Mouse (Mus musculus) myocyte (in vitro differentiated cells): ENCODE measurements around the gene Nr1h4.

Experiments used
- MAX ChIP-seq: IDR thresholded peaks from one replicate; pipeline ENCODE4 v1.6.1; 2011; ENCODE audit warnings: low read depth, mild to moderate bottlenecking, control low read depth
- MYOD1 ChIP-seq, 3 experiments: IDR thresholded peaks; one replicate each; pipeline ENCODE4 v1.6.1; 2011; ENCODE audit warnings: control low read depth in 2 of 3, low read depth in 2 of 3, mild to moderate bottlenecking in 2 of 3, moderate library complexity in 1 of 3; ENCODE audit not compliant: insufficient read length in 2 of 3, control insufficient read depth in 1 of 3
- POLR2A ChIP-seq: IDR thresholded peaks from one replicate; pipeline ENCODE4 v1.6.1; 2011; ENCODE audit warnings: low read depth, mild to moderate bottlenecking, control low read depth, moderate library complexity; ENCODE audit not compliant: insufficient read length
- TCF12 ChIP-seq: IDR thresholded peaks from one replicate; pipeline ENCODE4 v1.6.1; 2011; ENCODE audit warnings: mild to moderate bottlenecking, control low read depth; ENCODE audit not compliant: poor library complexity, insufficient read depth, severe bottlenecking
- USF1 ChIP-seq: IDR thresholded peaks from one replicate; pipeline ENCODE4 v1.6.1; 2011; ENCODE audit warnings: low read depth, mild to moderate bottlenecking, control low read depth, moderate library complexity

- no peak for TF ChIP-seq POLR2A
- no peak for TF ChIP-seq MAX
- no peak for TF ChIP-seq TCF12
- no peak for TF ChIP-seq USF1
- TF ChIP-seq MYOD1 (IDR thresholded peaks at IDR 0.05; ENCODE audit: control insufficient read depth in 1 of 3, insufficient read length in 2 of 3, low read depth in 2 of 3), result no peak
Observed at GRCm38 (mm10) chr10:89519226-89519625, 14.2 kb downstream of the Nr1h4 start.
